9 mouse cellular contexts compared by ENCODE assay signal in genomic region chr14:8218730-8219380, GRCm38 (mm10). TPM values are rescaled to one million over a fixed set of nuclear protein-coding genes. Genes with fewer than 3 reads are reported as not detected.
A peak's percentile ranks its signal among the peaks of the same experiment; 100 is the strongest.
DNase-seq lines count a peak whose midpoint lies in the region; ATAC-seq lines count a peak whose summit lies in the region.
"Had no signal": no experiment of that assay in that cellular context is flagged by ENCODE, and none has a peak within 500 bp of the region (broad histone marks: within the 10 kb centered on the region; RNA-seq: fewer than 3 reads in every experiment).

No protein-coding gene starts in this region.

- peaks cover 25% of the 10 kb centered on the region for H3K4me1 ChIP-seq in heart, embryonic 12.5 days (replicated peaks)
- peaks cover 30% of the 10 kb centered on the region for H3K4me1 ChIP-seq in hindbrain, embryonic 16.5 days (ENCODE audit: control insufficient read depth, insufficient read depth, low read depth, low read length)
- H3K4me1 ChIP-seq in neural tube, embryonic 12.5 days, result peaks cover 26% of the 10 kb centered on the region

- no peak overlapping the region for H3K4me2 ChIP-seq in heart, embryonic 12.5 days
- peak overlapping the region; percentile 32 for H3K4me2 ChIP-seq in hindbrain, embryonic 16.5 days (ENCODE audit: low read length)
- peak overlapping the region; percentile 20 for H3K4me2 ChIP-seq in neural tube, embryonic 12.5 days (replicated peaks)
- H3K4me2 ChIP-seq: embryonic facial prominence, embryonic 13.5 days had no signal

- peaks cover 13% of the 10 kb centered on the region for H3K36me3 ChIP-seq in heart, embryonic 12.5 days
- peaks cover 6% of the 10 kb centered on the region for H3K36me3 ChIP-seq in hindbrain, embryonic 16.5 days (ENCODE audit: control insufficient read depth, insufficient read depth, low read length)
- H3K36me3 ChIP-seq in neural tube, embryonic 12.5 days, result peaks cover 5% of the 10 kb centered on the region; the same call in 1 of the 2 replicates

- no peak for ATAC-seq in heart, embryonic 12.5 days (ENCODE audit: insufficient number of reproducible peaks, low FRiP score)
- ATAC-seq in hindbrain, embryonic 16.5 days, result no peak
- no peak for ATAC-seq in neural tube, embryonic 12.5 days (ENCODE audit: low FRiP score, low read depth)

- H3K9ac ChIP-seq in heart, embryonic 12.5 days, result no peak overlapping the region
- 0 out of 2 replicates have a peak overlapping the region, but pooled peaks have one; percentile 17 for H3K9ac ChIP-seq in hindbrain, embryonic 16.5 days (ENCODE audit: low read depth, low read length)
- H3K9ac ChIP-seq in neural tube, embryonic 12.5 days, result no peak overlapping the region
- H3K9ac ChIP-seq: embryonic facial prominence, embryonic 13.5 days had no signal

- H3K27me3 ChIP-seq in heart, embryonic 12.5 days (replicated peaks), result no peaks in the 10 kb centered on the region; the same call in 1 of the 2 replicates
- 0 out of 2 replicates have a peak, but pooled peaks cover 2% of the 10 kb centered on the region for H3K27me3 ChIP-seq in hindbrain, embryonic 16.5 days (replicated peaks; ENCODE audit: control insufficient read depth, insufficient read depth, low read length)
- peaks cover 6% of the 10 kb centered on the region; the same call in 1 of the 2 replicates for H3K27me3 ChIP-seq in neural tube, embryonic 12.5 days (replicated peaks)
- H3K27me3 ChIP-seq: embryonic facial prominence, embryonic 13.5 days had no signal

- H3K27ac ChIP-seq in heart, embryonic 12.5 days (ENCODE audit: poor library complexity, severe bottlenecking), result no peak overlapping the region
- peak overlapping the region; percentile 67 for H3K27ac ChIP-seq in hindbrain, embryonic 16.5 days (ENCODE audit: low read depth, low read length)
- H3K27ac ChIP-seq in neural tube, embryonic 12.5 days, result no peak overlapping the region
- H3K27ac ChIP-seq: embryonic facial prominence, embryonic 13.5 days had no signal

- WGBS in heart, embryonic 12.5 days, result 43% methylated on average over 10 of the region's 10 CpGs
- 15% methylated on average over 10 of the region's 10 CpGs for WGBS in hindbrain, embryonic 16.5 days
- 8% methylated on average over 10 of the region's 10 CpGs for WGBS in neural tube, embryonic 12.5 days

- DNase-seq in heart, adult 11 months, result peak; percentile 35
- DNase-seq in cerebellum, postnatal 36 days, result peak; percentile 39 to 68
- no peak for DNase-seq in adipocyte (ENCODE audit: low spot score)
- DNase-seq in liver, result no peak
- no peak for DNase-seq in T-cell, adult 2 months (ENCODE audit: low spot score)

- no peak overlapping the region for H3K4me3 ChIP-seq in heart, embryonic 12.5 days
- H3K4me3 ChIP-seq in hindbrain, embryonic 16.5 days (ENCODE audit: low read length), result no peak overlapping the region
- H3K4me3 ChIP-seq in neural tube, embryonic 12.5 days, result no peak overlapping the region
- H3K4me3 ChIP-seq: embryonic facial prominence, embryonic 13.5 days had no signal

- H3K9me3 ChIP-seq in heart, embryonic 12.5 days (replicated peaks), result no peaks in the 10 kb centered on the region
- no peaks in the 10 kb centered on the region for H3K9me3 ChIP-seq in hindbrain, embryonic 16.5 days (ENCODE audit: control insufficient read depth, low read length)
- H3K9me3 ChIP-seq in neural tube, embryonic 12.5 days, result no peaks in the 10 kb centered on the region
- H3K9me3 ChIP-seq: embryonic facial prominence, embryonic 13.5 days had no signal

RNA-seq across cellular contexts. Expression of gene Kctd6, which starts 4.9 kb away (rescaled TPM):
- polyA plus RNA-seq in heart, embryonic 12.5 days (2016; fragmentation: Nextera tagmentation; extraction: Ambion mirVana), result 10.9 and 11.5 TPM in 2 replicates
- polyA plus RNA-seq in hindbrain, embryonic 16.5 days (2015; fragmentation: Nextera tagmentation; extraction: Ambion mirVana), result 5.4 and 5.7 TPM in 2 replicates
- 16.5 and 17.5 TPM in 2 replicates for polyA plus RNA-seq in neural tube, embryonic 12.5 days (2016; fragmentation: Nextera tagmentation; extraction: Ambion mirVana)

RNA-seq across cellular contexts. Expression of gene Acox2, which starts 40.3 kb away (rescaled TPM):
- polyA plus RNA-seq in heart, embryonic 12.5 days (2016; fragmentation: Nextera tagmentation; extraction: Ambion mirVana), result 0.18 and 0.36 TPM in 2 replicates
- 0.09 and 0.23 TPM in 2 replicates for polyA plus RNA-seq in hindbrain, embryonic 16.5 days (2015; fragmentation: Nextera tagmentation; extraction: Ambion mirVana)
- 0.52 TPM in 1 of 2 replicates, not detected in the other for polyA plus RNA-seq in neural tube, embryonic 12.5 days (2016; fragmentation: Nextera tagmentation; extraction: Ambion mirVana)
- polyA plus RNA-seq: embryonic facial prominence, embryonic 13.5 days had no signal

RNA-seq across cellular contexts. Expression of gene Pdhb, which starts 46.0 kb away (rescaled TPM):
- 452 and 456 TPM in 2 replicates for polyA plus RNA-seq in heart, embryonic 12.5 days (2016; fragmentation: Nextera tagmentation; extraction: Ambion mirVana)
- polyA plus RNA-seq in hindbrain, embryonic 16.5 days (2015; fragmentation: Nextera tagmentation; extraction: Ambion mirVana), result 274 and 298 TPM in 2 replicates
- polyA plus RNA-seq in neural tube, embryonic 12.5 days (2016; fragmentation: Nextera tagmentation; extraction: Ambion mirVana), result 220 and 238 TPM in 2 replicates

Comparison
In these comparisons a context has a peak if more than half of its experiments do, and no peak if none do; other contexts are left out.
1. DNase-seq: peak in heart, adult 11 months (single experiment) and cerebellum, postnatal 36 days (2 of 2); none in adipocyte (single experiment), liver (single experiment) and T-cell, adult 2 months (single experiment).